Mouse (Mus musculus): Measurements from ENCODE around the gene Dip2b. TPM values are rescaled to one million over a fixed set of nuclear protein-coding genes. Genes with fewer than 3 reads are reported as not detected.

Gene Dip2b
- polyA plus RNA-seq, 1 experiment from 2014 or later: 16.3 TPM

DNA sequence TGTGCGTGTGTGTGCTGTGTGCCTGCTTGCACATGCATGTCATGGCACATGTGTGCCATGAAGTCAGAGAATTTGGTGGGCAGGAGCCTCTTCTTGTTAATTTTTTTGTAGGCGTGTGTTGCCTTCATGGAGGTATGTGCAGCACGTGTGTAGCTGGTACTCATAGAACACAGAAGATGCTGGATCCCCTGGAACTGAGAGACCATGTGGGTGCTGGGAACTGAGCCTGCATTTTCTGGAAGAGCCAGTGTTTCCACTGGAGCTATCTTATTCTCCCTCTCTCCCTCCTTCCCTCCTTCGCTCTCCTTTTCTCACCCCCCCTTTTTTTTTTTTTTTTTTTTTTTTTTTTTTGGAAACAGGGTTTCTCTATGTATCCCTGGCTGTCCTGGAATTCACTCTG is 30.6 kb downstream of the Dip2b start:
- WGBS: 78% methylated on average over 4 of the region's 4 CpGs
- Histone ChIP-seq H3K27me3 (replicated peaks) (no peaks in the 10 kb centered on the region), H3K9me3 (replicated peaks) (no peaks in the 10 kb centered on the region), H3K9ac (no peak overlapping the region), H3K4me1 (replicated peaks) (peaks cover 31% of the 10 kb centered on the region), H3K36me3 (peaks cover 3% of the 10 kb centered on the region; the same call in 1 of the 2 replicates), H3K27ac (ENCODE audit: poor library complexity, severe bottlenecking) (no peak overlapping the region), H3K4me2 (no peak overlapping the region), H3K4me3 (no peak overlapping the region)
- ATAC-seq (ENCODE audit: insufficient number of reproducible peaks, low FRiP score): no peak

DNA sequence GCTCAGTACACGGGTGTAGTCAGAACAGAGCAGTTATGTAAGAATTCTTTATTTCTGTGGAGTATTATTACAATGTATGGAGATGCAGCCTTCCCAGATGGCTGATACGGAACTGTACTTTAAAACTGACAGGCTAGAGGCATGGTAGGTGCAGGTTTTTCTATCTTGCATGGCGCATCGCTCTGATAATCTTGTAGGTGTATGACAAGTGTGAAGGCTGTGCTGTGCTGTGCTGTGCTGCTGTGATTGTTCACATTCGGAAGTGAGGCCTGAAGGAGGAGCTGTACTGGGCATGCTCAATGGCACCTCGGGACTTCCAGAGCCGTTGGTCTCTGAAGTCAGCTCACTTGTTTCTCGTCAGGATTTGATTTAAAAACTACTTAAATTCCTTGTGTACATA is 31.6 kb downstream of the Dip2b start:
- Histone ChIP-seq H3K4me1 (replicated peaks) (peaks cover 41% of the 10 kb centered on the region), H3K27me3 (replicated peaks) (no peaks in the 10 kb centered on the region), H3K4me3 (no peak overlapping the region), H3K36me3 (no peaks in the 10 kb centered on the region), H3K27ac (ENCODE audit: poor library complexity, severe bottlenecking) (no peak overlapping the region), H3K4me2 (no peak overlapping the region), H3K9me3 (replicated peaks) (no peaks in the 10 kb centered on the region), H3K9ac (no peak overlapping the region)
- no peak for ATAC-seq (ENCODE audit: insufficient number of reproducible peaks, low FRiP score)
- 82% methylated on average over 8 of the region's 8 CpGs for WGBS

DNA sequence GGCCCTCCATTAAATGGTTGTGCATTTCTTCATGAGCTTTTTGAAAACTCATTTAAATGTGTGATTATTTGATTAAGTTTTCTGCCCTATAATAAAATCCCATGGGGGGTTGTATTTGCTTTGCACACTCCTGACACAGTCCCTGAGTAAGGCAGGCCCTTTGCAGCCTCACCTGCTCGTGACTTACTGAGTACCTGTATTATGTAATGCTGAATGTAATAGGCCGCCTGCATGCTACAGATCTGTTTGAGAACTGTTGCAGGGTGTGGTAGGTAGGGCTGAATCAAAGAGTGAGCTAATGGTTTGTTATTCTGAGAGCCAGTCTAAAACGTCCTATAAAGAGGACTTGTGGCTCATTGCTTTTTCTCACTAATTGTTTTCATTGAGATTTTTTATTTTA is 33.4 kb downstream of the Dip2b start:
- Histone ChIP-seq H3K9ac (no peak overlapping the region), H3K9me3 (replicated peaks) (no peaks in the 10 kb centered on the region), H3K4me1 (replicated peaks) (peaks cover 46% of the 10 kb centered on the region), H3K4me3 (no peak overlapping the region), H3K27me3 (replicated peaks) (no peaks in the 10 kb centered on the region), H3K27ac (ENCODE audit: poor library complexity, severe bottlenecking) (no peak overlapping the region), H3K36me3 (no peaks in the 10 kb centered on the region), H3K4me2 (no peak overlapping the region)
- 79% methylated on average over 3 of the region's 3 CpGs for WGBS
- no peak for ATAC-seq (ENCODE audit: insufficient number of reproducible peaks, low FRiP score)

DNA sequence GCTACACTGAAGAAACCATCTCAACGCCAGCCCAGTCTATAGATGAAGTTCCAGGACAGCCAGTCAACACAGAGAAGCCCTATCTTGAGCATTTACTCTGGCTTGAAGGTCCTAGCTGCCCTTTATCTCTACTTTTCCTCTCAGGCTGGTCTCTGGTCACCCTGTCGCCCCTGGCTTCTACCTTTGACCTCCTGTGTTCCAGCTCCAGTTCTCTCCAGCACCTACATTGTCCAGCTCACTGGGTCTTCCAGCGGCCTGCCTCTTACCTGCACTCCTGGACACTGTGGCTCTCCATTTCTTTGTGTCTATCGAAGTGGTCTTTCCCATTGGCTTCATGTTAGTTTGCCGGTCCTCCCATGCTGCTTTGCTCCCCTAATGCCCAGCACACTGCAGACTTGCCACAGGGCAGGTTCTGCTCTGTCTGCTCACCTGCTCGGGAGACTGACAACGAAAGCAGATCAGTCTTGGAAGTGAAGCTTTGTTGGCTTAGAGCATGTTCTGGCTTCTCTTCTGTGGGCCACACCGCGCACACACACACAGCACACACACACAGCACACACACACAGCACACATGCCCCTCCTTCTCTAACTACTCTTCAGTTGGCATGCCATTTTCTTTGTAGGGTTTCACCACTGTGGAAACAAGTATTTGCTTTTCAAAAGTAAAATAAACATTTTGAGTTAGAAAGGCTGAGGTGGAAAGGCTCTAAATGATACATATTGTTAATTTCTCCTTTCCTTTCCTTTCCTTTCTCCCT is 35.4 kb downstream of the Dip2b start:
- no peaks in the 10 kb centered on the region for H3K27me3 ChIP-seq (replicated peaks)
- H3K36me3 ChIP-seq: no peaks in the 10 kb centered on the region
- H3K9me3 ChIP-seq (replicated peaks): no peaks in the 10 kb centered on the region
- WGBS: 71% methylated on average over 9 of the region's 9 CpGs
- H3K4me3 ChIP-seq: no peak overlapping the region
- H3K9ac ChIP-seq: no peak overlapping the region; the same call in 1 of the 2 replicates
- no peak overlapping the region for H3K27ac ChIP-seq (ENCODE audit: poor library complexity, severe bottlenecking)
- H3K4me2 ChIP-seq: no peak overlapping the region
- ATAC-seq (ENCODE audit: insufficient number of reproducible peaks, low FRiP score): no peak
- peaks cover 45% of the 10 kb centered on the region for H3K4me1 ChIP-seq (replicated peaks)

DNA sequence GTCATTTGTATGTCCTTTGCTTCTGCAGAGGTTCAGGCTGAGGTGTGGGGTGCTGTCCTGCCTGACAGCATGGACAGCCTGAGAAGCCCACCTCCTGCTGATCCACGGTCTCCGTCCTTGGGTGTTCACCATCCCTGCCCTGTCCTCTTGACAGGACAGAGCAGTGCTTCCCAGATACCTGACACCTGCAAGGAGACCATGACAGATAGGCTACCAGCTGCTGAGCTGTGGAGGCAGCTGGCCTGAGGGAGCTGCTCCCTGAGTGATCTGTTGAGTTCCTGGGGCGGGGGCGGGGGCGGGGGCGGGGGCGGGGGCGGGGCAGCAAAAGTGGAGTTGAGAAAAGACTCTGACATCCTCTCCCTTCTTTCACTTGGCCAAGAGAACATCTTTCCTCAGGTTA is 36.3 kb downstream of the Dip2b start:
- H3K27ac ChIP-seq (ENCODE audit: poor library complexity, severe bottlenecking): no peak overlapping the region
- H3K4me3 ChIP-seq: no peak overlapping the region
- H3K36me3 ChIP-seq: no peaks in the 10 kb centered on the region
- 16% methylated on average over 8 of the region's 8 CpGs for WGBS
- H3K9ac ChIP-seq: peak overlapping the region; percentile 30; the same call in 1 of the 2 replicates
- no peak for ATAC-seq (ENCODE audit: insufficient number of reproducible peaks, low FRiP score)
- no peaks in the 10 kb centered on the region for H3K9me3 ChIP-seq (replicated peaks)
- peaks cover 45% of the 10 kb centered on the region for H3K4me1 ChIP-seq (replicated peaks)
- H3K27me3 ChIP-seq (replicated peaks): no peaks in the 10 kb centered on the region
- no peak overlapping the region for H3K4me2 ChIP-seq

DNA sequence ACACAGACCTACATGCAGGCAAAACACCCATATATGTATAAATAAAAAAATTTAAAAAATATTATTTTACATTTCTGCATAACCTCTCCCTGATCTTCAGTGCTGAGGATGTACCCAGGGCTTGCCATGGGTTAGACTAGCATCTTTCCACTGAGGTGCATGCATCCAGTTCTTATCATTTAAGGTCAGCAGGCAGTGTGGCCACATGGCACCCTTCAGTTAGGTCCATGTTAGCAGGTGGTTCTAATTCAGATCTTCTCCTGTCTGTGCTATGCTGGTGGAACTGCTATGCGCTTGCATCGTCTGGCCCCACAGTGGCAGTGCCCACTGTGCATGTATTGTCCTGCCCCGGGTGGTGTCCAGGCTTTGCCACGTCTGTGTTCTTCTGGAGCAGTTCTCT is 37.9 kb downstream of the Dip2b start:
- Histone ChIP-seq H3K9me3 (replicated peaks) (no peaks in the 10 kb centered on the region), H3K4me1 (replicated peaks) (peaks cover 57% of the 10 kb centered on the region), H3K4me2 (no peak overlapping the region), H3K27ac (ENCODE audit: poor library complexity, severe bottlenecking) (peak overlapping the region; percentile 22; the same call in 1 of the 2 replicates), H3K9ac (no peak overlapping the region), H3K36me3 (no peaks in the 10 kb centered on the region), H3K27me3 (replicated peaks) (no peaks in the 10 kb centered on the region), H3K4me3 (no peak overlapping the region)
- no peak for ATAC-seq (ENCODE audit: insufficient number of reproducible peaks, low FRiP score)
- WGBS: 78% methylated on average over 4 of the region's 4 CpGs

DNA sequence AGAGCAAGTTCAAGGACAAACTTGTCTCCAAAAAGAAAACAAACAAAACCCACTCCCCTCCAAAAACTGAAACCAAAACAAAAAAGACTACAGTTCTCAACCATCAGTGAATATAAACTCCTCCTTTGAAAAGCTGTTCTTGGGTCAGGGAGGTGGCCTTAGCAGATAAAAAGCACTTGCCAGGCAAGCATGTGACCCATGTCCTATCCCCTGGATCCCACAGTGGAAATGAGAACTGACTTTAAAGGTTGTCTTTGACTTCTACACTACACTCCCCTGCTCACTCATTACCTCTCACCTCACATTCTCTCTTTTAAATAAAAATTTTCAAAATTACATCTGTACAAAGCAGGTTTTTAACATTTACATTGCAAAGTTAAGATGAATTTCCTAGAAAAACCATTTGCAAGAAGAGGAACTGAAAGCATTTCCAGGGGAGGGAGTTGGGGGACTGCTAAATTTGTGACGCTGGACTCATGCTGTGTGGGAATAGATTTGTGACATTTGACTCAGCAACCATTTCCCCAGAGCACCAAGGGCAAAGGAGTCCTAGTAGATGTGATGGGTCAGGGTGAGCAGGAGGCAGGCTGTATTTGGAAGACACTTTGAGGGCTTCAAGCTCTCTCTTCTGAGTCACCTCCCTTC is 42.5 kb downstream of the Dip2b start:
- H3K9me3 ChIP-seq (replicated peaks): no peaks in the 10 kb centered on the region
- ATAC-seq (ENCODE audit: insufficient number of reproducible peaks, low FRiP score): no peak
- no peak overlapping the region for H3K4me2 ChIP-seq
- H3K4me3 ChIP-seq: no peak overlapping the region
- no peak overlapping the region for H3K27ac ChIP-seq (ENCODE audit: poor library complexity, severe bottlenecking)
- H3K4me1 ChIP-seq (replicated peaks): peaks cover 41% of the 10 kb centered on the region
- H3K36me3 ChIP-seq: no peaks in the 10 kb centered on the region
- WGBS: 45% methylated on average over 1 of the region's 1 CpGs
- H3K9ac ChIP-seq: no peak overlapping the region
- H3K27me3 ChIP-seq (replicated peaks): no peaks in the 10 kb centered on the region

DNA sequence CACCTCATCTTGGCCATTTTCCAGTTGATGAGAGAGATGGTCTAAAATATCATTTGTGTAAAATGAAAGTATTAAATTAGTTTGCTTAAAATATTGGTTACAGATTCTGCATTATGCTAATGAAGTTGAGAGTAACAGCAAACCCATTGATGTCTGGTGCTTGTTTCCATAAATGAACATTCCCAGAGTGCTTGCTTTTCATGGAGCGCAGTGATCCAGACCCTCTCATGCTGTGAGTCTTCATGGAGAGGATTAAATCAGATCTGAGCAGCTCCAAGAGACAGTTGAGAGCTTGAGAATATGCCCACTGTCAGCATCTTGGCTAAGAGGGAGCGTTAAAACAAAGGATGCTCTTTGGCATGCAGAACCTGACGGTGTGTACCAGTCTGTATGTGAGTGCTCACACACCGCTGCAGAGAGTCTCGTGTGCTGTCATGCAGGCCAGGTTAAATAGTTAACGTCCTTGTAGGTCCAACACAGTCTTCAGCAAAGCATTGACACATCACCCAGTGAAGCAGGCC is 43.1 kb downstream of the Dip2b start:
- Histone ChIP-seq H3K36me3 (no peaks in the 10 kb centered on the region), H3K4me2 (no peak overlapping the region), H3K9ac (no peak overlapping the region), H3K4me3 (no peak overlapping the region), H3K27ac (ENCODE audit: poor library complexity, severe bottlenecking) (no peak overlapping the region), H3K9me3 (replicated peaks) (no peaks in the 10 kb centered on the region), H3K4me1 (replicated peaks) (peaks cover 35% of the 10 kb centered on the region), H3K27me3 (replicated peaks) (no peaks in the 10 kb centered on the region)
- 86% methylated on average over 6 of the region's 6 CpGs for WGBS
- ATAC-seq (ENCODE audit: insufficient number of reproducible peaks, low FRiP score): no peak

DNA sequence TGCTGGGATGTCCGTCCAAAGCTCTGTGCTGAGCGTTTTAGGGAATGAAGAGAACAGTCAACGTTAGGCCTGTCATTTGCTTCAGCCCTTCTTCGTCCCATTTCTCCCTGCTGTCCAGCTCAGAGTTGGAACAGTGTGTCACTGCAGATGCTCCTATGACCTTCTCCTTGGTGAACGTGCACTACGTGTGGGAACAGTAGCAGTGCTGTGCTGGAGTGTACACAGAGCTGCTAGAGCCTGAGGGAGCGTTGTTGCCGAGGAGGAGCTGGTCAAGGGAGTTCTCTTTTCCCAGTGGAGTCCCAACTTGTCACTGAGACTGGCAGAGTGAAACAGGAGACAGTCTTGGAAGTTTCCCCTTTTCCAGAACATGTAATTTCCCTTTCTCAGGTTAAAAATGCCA is 43.6 kb downstream of the Dip2b start:
- Histone ChIP-seq H3K4me3 (no peak overlapping the region), H3K27me3 (replicated peaks) (no peaks in the 10 kb centered on the region), H3K27ac (ENCODE audit: poor library complexity, severe bottlenecking) (no peak overlapping the region), H3K9ac (no peak overlapping the region), H3K4me2 (no peak overlapping the region), H3K9me3 (replicated peaks) (no peaks in the 10 kb centered on the region), H3K36me3 (no peaks in the 10 kb centered on the region), H3K4me1 (replicated peaks) (peaks cover 30% of the 10 kb centered on the region)
- WGBS: 69% methylated on average over 8 of the region's 8 CpGs
- no peak for ATAC-seq (ENCODE audit: insufficient number of reproducible peaks, low FRiP score)

DNA sequence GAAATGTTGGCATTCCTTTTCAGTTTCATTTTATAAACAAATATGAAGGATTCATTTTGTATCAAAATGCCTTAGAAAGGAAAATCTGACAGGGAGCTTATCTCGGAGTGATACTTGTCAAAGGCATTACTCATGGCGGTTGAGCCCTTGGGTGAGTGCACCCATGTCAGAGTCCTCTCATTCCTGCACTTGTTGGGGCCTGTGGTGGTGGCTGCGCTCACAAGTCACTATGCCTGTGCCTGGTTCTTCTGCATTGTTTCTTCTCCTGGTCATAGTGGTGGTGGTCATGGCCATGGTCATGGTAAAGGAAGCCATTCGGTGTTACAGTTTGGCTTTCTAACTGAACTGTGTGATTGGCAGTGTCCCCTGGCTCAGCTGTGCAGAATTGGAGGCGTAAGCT is 44.3 kb downstream of the Dip2b start:
- H3K36me3 ChIP-seq: no peaks in the 10 kb centered on the region
- H3K9me3 ChIP-seq (replicated peaks): no peaks in the 10 kb centered on the region
- H3K9ac ChIP-seq: no peak overlapping the region
- no peak overlapping the region for H3K4me2 ChIP-seq
- no peaks in the 10 kb centered on the region for H3K27me3 ChIP-seq (replicated peaks)
- peaks cover 29% of the 10 kb centered on the region for H3K4me1 ChIP-seq (replicated peaks)
- no peak overlapping the region for H3K4me3 ChIP-seq
- no peak for ATAC-seq (ENCODE audit: insufficient number of reproducible peaks, low FRiP score)
- WGBS: 92% methylated on average over 5 of the region's 5 CpGs
- H3K27ac ChIP-seq (ENCODE audit: poor library complexity, severe bottlenecking): no peak overlapping the region

DNA sequence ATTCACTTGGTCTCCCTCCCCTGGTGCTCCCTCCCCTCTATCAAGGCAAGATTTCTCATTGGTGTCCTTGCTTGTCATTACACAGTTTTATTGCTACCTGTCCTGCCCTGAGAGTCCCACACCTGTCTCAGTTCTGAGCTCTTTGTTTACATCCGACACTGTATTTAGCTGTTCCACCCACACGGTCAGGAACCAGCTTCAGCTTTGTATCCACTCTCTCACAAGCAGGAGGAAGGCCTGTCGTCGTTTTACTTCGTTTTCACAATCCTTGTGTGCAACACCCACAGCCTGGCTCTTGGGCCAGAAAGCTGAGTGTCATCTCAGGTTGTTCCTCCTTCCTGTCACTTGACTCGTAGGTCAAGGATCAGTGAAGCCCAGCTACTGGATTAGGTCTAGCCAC is 45.4 kb downstream of the Dip2b start:
- Histone ChIP-seq H3K4me2 (no peak overlapping the region), H3K36me3 (no peaks in the 10 kb centered on the region), H3K4me1 (replicated peaks) (peaks cover 29% of the 10 kb centered on the region), H3K9ac (no peak overlapping the region), H3K27me3 (replicated peaks) (no peaks in the 10 kb centered on the region), H3K27ac (ENCODE audit: poor library complexity, severe bottlenecking) (no peak overlapping the region), H3K9me3 (replicated peaks) (no peaks in the 10 kb centered on the region), H3K4me3 (no peak overlapping the region)
- ATAC-seq (ENCODE audit: insufficient number of reproducible peaks, low FRiP score): no peak
- 79% methylated on average over 6 of the region's 6 CpGs for WGBS
